Mouse (Mus musculus): ENCODE results near the gene Dnmt3l. TPM values are rescaled to one million over a fixed set of nuclear protein-coding genes. Genes with fewer than 3 reads are reported as not detected.
A peak's percentile ranks its signal among the peaks of the same experiment; 100 is the strongest.
"Not testable (repeated sequence)": the region's sequence is repeated elsewhere in the genome, so short reads cannot be mapped to it uniquely, and the experiment has no call there.

The Dnmt3l gene
- total RNA-seq, 1 experiment from 2014 or later: not detected

DNA sequence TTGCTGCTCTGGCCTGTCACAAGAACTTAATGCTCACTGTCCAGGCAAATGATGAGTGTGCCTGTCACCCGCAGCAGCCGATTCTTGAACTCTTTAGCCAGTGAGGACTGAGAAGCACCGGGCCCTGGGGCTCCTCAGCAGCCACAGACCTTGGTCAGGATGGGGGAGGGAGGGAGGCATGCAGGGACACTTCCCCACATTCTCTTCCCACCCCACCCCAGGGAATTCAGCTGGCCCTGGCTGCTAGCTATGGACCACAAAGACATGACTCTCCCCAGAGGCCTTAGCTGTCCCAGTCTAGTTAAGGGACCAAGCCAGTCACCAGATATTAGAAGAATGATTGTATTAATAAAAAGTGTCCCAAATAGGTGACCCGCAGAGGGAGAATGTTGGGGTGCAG lies 32.4 kb downstream of the Dnmt3l start:
- no peak for ATAC-seq (ENCODE audit: extremely low read depth, insufficient number of reproducible peaks, low FRiP score, poor library complexity, severe bottlenecking)

GRCm38 (mm10) chr10:78074977-78075376 lies 33.2 kb downstream of the Dnmt3l start:
- ATAC-seq (ENCODE audit: extremely low read depth, insufficient number of reproducible peaks, low FRiP score, poor library complexity, severe bottlenecking): no peak

DNA sequence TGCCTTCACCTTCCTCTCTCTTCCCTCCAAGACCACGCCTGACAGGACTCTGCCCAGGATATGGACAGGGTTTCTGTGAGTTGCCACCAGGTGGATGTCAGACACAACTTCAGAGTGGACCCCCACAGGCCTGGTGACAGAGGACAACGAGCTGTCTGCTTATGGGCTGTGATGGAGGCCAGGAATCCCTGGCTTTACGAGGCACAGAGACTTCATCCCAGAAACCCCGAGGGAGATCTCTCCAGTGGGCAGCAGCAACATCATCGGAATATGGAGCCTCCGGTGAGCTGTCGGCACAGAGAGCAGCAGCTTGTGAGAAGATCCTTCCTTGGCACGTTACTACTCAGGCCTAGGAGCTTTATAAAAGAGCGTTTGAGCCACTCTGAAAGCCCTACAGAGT lies 36.1 kb downstream of the Dnmt3l start:
- no peak for ATAC-seq (ENCODE audit: extremely low read depth, insufficient number of reproducible peaks, low FRiP score, poor library complexity, severe bottlenecking)

- ATAC-seq (ENCODE audit: extremely low read depth, insufficient number of reproducible peaks, low FRiP score, poor library complexity, severe bottlenecking): no peak
These were observed 36.5 kb downstream of the Dnmt3l start for GRCm38 (mm10) chr10:78078276-78078675.

- ATAC-seq (ENCODE audit: extremely low read depth, insufficient number of reproducible peaks, low FRiP score, poor library complexity, severe bottlenecking): no peak
These were observed 38.3 kb downstream of the Dnmt3l start for GRCm38 (mm10) chr10:78079955-78080591.

- ATAC-seq (ENCODE audit: extremely low read depth, insufficient number of reproducible peaks, low FRiP score, poor library complexity, severe bottlenecking): no peak
These were observed 42.3 kb downstream of the Dnmt3l start for GRCm38 (mm10) chr10:78084073-78084472.

GRCm38 (mm10) chr10:78085711-78086110 lies 44.0 kb downstream of the Dnmt3l start:
- no peak for ATAC-seq (ENCODE audit: extremely low read depth, insufficient number of reproducible peaks, low FRiP score, poor library complexity, severe bottlenecking)

DNA sequence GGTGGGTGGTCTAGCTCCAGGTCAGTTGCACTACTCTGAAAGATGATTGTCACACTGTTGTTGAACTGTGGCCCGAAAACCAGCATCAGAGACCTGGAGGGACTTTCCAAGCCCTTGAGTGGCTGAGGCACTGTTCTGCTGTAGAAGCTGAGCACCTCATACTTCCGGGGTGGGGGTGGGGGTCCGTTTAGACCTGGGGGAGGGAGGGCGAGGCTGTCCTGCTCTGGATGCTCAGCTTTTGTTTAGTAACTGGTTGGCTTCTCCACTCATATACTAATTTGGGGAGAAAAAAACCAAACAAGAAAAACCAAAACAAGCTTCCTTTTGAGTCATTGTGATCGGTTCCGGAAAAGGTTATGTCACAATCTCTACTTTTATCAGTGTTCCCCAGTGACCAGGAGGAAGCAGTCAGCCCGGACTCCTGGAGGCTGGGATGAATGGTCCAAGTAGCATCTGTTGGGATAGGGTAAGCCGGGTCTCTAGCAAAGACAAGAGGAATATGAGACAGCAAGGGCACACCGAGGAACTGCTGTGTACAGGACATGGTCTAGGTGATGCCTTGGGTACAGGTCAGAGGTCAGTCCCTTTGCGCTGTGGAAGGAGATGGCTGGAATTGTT lies 44.8 kb downstream of the Dnmt3l start:
- peak; percentile 52 for ATAC-seq (ENCODE audit: extremely low read depth, insufficient number of reproducible peaks, low FRiP score, poor library complexity, severe bottlenecking)

DNA sequence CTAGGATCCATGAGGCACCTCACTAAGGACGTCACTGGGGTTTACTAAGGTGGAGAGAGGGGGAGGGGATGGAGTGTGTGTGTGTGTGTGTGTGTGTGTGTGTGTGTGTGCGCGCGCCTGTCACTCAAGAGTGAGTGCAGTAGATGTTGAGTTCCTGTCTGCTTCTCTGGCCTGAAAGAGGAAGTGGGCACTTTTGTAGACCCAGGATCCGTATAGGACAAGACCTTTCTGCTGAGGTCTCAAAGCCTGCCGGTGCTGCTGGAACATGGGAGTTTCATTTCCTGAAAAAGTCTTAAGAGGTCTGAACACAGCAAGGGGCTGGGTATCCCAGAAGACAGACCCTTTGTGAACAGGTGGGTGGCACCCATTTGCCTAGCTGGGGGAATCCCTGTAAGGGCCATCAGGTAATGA lies 45.4 kb downstream of the Dnmt3l start:
- peak; percentile 76 for ATAC-seq (ENCODE audit: extremely low read depth, insufficient number of reproducible peaks, low FRiP score, poor library complexity, severe bottlenecking)

DNA sequence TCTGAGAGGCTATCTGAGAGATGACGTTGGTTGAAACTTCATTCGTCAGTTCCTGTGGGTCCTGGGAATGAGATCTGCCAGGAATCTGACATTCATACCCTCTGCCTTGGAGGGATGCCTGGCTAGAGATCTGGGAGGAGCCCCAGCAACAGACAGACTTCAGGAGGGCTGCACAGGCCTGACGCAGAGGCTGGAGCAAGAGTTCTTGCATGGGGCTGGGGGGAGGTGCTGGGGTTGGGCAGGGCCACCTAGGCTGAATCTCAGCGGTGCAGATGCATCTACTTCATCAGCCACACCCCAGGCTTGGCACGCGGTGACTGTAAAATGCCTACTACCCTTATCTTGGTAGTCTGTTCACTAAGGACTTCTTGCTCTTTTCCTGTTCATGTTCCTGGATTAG lies 48.5 kb downstream of the Dnmt3l start:
- ATAC-seq (ENCODE audit: extremely low read depth, insufficient number of reproducible peaks, low FRiP score, poor library complexity, severe bottlenecking): peak; percentile 8; the same call in 1 of the 2 replicates

- no peak for ATAC-seq (ENCODE audit: extremely low read depth, insufficient number of reproducible peaks, low FRiP score, poor library complexity, severe bottlenecking)
These were observed 49.2 kb downstream of the Dnmt3l start for GRCm38 (mm10) chr10:78090706-78091491.

DNA sequence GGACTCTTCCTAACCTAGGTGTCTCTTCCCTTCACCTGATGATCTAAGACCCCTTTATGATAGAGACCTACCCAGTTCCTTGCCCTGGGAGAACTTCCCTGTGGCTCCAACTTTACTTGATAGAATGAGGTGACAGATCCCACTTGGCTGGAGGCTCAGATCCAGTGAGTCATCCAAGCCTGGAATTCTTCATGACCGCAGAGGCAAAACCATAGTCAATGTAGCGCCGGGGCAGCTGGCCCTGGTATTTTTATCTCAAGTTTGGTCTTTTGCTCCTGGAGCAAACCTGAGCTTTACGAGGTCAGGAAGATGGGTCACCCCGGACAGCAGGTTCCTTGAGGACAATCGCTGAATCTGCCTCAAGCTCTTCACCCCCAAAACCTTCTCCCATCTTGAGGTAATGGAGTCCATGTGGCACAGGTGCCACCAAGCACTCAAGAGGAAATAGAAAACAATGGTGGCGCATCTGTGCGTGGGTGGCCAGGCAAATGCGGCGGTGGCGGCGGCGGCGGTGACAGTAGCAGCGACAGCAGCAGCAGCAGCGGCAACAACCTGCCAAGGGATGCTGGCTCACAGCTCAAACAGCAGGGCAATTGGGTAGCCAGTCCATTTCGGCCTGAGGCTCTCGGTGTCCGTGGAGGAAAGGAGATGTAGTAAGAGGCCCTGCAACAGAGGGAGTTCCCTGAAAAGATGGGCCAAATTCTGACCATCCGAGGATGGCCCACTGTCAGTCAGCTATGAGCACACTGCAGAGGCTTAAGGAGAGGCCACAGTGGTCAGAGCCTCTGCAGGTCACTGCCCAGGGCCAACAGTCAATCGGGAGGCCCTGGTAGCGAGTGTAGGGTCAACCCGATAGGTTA lies 50.3 kb downstream of the Dnmt3l start:
- peak; percentile 7; the same call in 1 of the 2 replicates for ATAC-seq (ENCODE audit: extremely low read depth, insufficient number of reproducible peaks, low FRiP score, poor library complexity, severe bottlenecking)

GRCm38 (mm10) chr10:78092725-78093029 lies 50.9 kb downstream of the Dnmt3l start:
- peak; percentile 88 for ATAC-seq (ENCODE audit: extremely low read depth, insufficient number of reproducible peaks, low FRiP score, poor library complexity, severe bottlenecking)

DNA sequence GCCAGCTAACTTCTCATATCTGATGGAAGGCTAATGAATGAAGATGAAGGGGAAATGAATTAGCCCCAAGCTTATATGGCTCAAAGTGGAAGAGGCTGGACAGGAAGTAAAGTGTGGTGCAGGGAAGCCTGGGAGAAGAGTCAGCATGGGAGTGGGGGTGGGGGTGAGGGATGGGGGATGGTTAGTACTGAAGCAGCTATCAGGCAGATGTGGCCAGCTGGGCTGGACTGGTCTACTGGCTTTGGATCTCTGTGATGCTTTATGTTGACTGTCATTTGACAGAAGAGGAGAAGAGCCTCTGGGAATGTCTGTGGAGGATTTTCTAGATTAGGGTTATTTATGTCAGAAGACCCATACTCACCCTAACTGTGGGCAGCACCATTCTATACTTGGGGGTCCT lies 53.5 kb downstream of the Dnmt3l start:
- ATAC-seq (ENCODE audit: extremely low read depth, insufficient number of reproducible peaks, low FRiP score, poor library complexity, severe bottlenecking): no peak

- no peak for ATAC-seq (ENCODE audit: extremely low read depth, insufficient number of reproducible peaks, low FRiP score, poor library complexity, severe bottlenecking)
These were observed 54.5 kb downstream of the Dnmt3l start for GRCm38 (mm10) chr10:78095954-78096931.

DNA sequence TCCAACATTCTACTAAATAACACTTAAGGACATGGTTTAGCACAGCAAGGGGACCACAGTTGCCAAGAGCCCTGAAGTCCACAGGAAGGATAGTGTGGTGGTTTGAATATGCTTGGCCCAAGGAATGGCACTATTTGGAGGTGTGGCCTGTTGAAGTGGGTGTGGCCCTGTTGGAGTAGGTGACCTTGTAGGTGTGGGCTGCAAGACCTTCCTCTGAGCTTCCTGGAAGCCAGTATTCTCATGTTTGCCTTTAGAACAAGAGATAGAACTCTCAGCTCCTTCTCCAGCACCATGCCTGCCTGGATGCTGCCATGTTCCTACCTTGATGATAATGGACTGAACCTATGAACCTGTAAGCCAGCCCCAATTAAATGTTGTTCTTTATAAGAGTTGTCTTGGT lies 58.1 kb downstream of the Dnmt3l start:
- not testable (repeated sequence) for ATAC-seq (ENCODE audit: extremely low read depth, insufficient number of reproducible peaks, low FRiP score, poor library complexity, severe bottlenecking)

DNA sequence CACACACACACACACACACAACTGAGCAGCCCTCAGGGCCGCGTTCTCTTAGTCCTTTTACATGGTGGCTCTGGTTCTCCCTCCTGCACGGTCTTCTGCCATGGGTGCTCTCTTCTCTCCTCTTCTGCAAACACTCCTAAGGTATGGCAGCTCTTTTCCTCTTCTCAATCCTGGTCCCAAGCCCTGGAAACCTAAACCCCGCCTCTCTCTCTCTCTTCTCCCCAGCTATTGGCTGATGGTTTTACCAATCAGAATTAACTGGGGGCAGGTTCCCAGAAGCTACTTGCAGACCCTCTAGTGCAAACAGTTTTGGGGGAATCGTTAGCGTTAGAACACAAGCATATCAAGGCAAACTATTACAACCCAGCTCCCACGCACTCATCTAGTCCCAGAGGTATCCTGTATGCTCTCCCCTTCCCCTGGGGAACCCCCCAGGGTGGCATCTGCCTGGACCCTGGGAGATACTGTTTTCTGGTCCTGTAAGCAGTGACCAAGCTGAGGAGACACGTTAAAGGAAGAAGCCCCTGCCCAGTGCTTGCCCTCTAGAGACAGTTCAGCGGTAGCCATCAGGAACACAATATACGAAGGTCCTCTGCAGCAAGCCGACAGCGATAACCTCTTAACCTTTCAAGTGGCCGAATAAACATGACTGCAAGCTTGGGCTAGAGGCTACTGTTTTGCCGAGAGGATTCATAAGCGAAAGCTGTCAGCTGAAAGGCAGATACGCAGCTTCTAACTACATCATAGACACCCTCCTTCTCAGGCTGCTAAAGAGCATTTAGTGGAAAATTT lies 59.4 kb downstream of the Dnmt3l start:
- ATAC-seq (ENCODE audit: extremely low read depth, insufficient number of reproducible peaks, low FRiP score, poor library complexity, severe bottlenecking): no peak
